Mouse (Mus musculus): ENCODE measurements around the gene Ifit1bl1.
"Not testable (repeated sequence)": the region's sequence is repeated elsewhere in the genome, so short reads cannot be mapped to it uniquely, and the experiment has no call there.

Ifit1bl1 gene

DNA sequence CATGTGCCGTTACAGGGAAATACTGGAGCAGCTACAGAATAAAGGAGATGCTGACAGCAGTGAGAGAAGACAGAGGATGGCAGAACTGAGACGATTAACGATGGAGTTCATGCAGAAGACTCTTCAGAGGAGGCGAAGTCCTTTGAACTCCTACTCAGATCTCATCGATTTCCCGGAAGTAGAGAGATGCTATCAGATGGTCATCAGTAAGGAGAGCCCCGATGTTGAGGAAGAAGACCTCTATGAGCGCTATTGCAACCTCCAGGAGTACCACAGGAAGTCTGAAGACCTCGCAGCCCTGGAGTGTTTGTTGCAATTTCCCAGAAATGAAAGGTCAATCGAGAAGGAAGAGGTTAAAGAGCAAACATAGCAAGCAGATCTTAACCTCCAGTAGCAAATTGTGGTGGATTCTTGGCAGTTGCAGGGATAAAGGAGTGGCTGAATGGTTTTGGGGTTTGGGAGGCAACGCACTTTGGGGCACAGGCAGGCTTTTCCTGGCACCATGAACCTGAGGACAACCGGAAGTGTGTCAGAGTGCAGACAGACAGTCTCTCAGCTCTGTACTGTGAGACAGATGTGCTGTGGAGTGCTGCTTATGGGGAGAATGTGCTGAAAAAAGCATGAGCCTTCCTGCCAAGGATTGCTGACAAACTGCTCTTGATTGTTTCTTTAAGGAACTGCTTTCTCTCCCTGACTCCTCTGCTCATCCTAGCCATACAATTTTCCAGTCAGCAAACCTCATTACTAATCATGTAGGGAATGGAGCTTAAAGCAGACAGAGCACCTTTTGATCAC, 13.7 kb downstream of the Ifit1bl1 start:
- not testable (repeated sequence) for DNase-seq (ENCODE audit: low spot score)

DNA sequence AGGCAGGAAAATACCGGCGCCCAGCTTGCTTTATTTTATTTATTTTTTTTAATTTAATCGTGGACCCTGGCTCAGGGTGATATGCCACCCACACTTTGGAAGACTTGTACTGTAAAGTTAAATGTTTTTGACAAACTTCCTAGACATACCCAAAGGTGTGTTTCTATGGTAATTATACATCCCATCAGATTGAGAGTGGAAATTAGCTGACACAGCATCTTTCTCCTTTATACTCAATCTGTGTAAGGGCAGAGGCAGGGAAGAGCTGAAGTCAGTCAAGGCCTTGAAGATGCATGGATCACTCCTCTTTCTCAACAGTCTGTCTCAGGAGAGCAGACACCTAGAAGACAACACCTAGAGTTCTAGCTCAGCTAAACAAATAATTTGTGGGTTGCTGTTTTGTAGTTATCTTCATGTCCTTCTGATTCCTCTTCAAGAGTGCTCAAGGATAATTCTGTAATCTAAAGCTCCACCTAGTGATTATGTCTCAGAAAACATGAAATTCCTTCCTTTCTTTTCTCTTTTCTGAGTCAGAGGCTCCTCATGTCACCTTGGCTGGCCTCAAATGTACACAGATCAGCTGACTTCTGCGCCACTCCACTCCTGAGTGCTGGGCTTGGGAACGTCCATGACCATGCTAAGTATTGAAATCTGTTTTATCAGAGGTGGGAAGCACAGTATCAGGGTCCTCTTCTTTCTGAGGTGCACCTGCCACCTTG, 15.9 kb downstream of the Ifit1bl1 start:
- not testable (repeated sequence) for DNase-seq (ENCODE audit: low spot score)

DNA sequence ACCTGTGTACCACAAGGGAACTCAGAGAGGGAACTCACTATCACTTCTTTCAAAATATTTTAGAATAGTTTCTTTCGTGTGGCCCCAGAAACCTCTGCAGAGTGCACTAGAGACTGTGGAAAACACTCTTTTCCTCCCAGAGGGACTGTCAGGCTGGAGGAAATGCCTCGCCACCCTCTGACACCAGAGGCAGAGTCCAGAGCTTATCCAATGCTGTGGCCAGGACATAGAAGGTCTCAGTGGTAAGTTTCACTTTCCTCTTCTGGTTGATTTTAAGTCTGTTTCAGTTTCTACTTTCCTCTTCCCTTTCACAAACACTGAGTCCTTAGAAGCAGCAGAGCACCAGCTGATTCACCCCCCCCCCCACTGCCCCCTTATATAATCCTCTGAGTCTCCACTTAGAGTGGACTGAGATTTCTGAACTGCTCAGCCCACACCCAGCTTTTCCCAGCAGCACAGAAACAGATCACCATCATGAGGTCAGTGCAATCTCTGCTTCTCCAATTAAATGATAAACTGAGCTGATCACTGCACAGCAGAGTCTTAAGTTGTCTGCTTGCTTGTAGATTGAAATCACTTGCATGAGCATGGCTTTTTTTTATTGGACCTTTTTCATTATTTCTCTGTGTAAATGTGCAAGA, 18.5 kb downstream of the Ifit1bl1 start, which contains the start of gene Ifit3:
TSS of gene Ifit3 (plus strand) at position 406 of the 641 bp plus-strand sequence.
- DNase-seq (ENCODE audit: low spot score): not testable (repeated sequence)

DNA sequence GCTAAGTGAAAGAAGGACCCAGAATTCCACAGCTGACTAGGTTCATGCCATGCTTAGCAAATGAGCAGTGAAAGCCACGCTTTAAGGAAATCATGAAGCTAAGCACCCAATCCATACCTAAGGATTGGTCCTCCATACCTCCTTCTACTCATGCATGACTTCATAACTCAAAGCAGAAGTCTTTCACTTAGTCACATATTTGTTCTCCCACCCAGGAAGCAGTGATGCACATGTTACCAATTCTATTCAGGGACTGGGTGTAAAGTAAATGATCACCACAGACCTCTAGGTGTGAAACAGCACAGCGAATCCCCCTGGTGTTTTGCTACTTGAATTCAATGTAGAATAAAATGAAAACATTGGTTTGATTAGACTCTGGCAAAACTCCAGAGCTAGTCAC, 19.1 kb downstream of the Ifit1bl1 start:
- DNase-seq (ENCODE audit: low spot score): not testable (repeated sequence)

DNA sequence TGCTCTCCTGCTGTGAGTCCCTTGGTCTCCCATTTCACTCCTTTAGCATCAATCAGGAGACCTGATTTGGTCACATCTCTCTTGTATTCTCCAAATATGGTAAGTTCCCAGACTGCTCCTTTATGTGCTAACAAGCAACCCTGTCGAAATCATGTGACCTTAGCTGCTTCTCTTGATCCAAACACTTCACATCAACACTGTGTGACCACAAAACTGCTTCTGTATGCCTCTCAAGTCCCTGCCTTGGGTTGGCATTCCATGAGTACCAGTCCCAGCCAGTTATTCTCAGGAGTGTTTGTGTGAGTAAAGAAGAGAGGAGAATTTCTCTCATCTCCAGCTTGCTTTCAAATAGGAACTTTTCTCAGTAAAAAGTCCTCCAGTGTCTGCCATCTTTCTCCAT, 24.6 kb downstream of the Ifit1bl1 start:
- DNase-seq (ENCODE audit: low spot score): no peak

DNA sequence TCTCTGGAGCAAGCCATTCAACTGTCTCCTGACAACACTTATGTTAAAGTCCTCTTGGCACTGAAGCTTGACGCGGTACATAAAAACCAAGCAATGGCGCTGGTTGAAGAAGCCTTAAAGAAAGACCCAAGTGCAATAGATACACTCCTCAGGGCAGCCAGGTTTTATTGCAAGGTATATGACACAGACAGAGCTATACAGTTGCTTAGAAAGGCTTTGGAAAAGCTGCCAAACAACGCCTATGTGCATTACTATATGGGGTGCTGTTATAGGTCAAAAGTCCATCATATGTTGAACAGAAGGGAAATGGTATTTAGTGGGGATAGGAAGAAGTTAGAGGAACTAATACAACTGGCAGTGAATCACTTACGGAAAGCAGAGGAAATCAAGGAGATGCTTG, 28.1 kb downstream of the Ifit1bl1 start:
- no peak for DNase-seq (ENCODE audit: low spot score)

DNA sequence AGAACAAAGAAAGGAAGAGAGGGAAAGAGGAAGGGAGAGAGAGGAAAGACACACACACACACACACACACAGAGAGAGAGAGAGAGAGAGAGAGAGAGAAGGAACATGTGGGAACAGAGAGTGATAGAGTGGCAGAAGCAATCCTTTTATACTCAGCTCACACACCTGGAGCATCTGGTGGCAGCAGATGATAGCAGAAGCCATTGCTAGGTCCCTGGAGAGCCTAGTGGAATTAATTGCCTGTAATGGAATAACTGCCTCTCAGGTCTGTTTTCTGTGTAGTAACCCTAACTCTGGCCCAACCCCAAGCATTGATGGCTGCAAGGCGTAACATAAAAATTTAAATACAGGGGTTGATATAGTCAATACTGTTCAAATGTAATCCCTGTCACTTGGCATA, 30.7 kb downstream of the Ifit1bl1 start:
- no peak for DNase-seq (ENCODE audit: low spot score)

DNA sequence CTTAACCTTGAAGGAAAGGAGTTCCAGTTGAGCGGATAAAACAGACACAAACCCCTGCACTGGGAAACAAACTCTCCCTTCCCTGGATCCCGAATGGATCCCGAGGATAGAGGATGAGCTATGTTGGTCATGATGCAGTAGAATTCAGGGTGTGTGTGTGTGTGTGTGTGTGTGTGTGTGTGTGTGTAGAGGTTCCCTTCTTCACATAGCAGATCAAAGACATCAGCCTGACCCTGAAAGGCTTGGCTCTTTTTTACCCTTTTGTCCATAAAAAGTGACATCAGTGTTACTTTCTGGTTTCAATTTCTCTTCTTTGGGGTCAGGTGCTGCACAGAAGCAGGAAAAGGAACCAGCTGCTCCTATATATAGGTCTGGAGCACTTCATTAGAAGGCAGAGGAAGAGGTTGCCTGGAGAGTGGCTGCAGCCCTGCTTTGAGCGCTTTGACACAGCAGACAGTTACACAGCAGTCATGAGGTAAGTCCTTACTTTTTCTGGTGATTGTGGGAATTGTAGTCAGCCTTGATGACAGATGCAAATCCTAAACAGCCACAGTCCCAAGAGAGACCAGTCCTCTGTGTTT, 31.8 kb downstream of the Ifit1bl1 start:
- DNase-seq (ENCODE audit: low spot score): no peak

DNA sequence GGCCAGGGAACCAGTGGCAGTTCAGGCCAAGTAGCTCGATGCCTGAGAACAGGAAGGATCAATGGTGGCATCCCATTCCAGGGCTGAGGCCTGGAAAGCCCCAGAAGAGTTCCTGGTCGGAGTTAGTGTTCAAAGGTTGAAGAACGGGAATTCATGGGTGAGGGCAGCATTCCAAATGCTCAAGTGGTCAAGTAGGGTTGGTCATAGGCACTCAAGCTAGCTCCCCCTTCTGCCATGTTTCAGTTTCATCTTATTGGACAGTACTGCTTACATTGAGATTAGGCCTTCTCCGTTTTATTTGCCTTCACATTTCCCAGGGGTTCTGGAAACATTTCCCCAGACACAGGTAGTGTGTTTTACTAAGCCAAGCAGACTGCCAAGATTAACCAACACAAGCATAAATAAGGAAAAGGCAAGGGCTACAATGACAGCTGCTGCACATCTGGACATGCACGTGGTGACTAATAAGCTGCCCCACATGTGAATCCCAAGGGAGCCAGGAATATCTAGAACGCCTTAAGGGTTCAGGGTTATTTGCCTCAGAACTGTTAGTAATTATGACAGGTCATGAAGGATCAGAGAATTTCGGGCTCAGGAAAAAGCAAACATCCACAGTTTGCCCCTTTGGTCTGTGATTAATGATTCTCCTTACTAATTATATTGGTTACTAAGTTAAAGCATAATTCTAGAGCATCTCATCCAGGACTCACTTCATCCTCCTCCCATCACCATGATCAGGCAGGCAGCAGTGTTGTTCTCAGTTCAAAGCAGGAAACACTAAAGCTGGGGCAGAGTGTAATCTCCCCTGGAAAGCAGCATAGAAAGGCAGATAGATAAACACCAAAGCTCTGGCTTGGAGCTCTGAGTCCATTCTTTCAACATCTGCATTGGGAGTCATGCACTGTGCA, 32.5 kb downstream of the Ifit1bl1 start:
- no peak for DNase-seq (ENCODE audit: low spot score)

DNA sequence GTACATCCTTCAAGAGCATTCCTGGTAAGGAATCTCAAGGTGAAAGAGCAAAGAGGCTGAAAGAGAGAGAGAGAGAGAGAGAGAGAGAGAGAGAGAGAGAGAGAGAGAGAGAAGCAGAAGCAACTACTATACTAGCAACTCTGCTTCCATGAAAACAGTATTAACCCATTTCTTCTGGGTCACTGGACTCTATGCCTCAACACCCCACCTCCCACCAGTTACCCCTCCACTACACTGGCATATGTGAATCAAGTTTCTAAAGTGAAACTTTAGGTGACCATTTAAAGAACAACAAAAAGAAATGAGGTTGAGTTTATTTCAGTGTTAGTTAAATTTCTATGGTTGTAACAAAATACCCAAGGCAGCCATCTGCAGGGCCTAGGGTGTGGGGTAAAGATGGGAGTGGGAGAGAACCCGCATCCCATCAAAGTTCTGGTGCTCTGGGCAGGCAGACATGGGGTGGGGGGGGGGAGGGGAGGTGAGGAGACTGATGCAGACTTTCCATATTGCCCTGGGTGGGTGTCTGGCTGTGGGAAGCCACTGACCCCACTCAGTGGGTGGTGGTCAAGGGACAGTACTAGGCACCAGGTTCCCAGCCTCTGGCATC, 35.5 kb downstream of the Ifit1bl1 start:
- no peak for DNase-seq (ENCODE audit: low spot score)

DNA sequence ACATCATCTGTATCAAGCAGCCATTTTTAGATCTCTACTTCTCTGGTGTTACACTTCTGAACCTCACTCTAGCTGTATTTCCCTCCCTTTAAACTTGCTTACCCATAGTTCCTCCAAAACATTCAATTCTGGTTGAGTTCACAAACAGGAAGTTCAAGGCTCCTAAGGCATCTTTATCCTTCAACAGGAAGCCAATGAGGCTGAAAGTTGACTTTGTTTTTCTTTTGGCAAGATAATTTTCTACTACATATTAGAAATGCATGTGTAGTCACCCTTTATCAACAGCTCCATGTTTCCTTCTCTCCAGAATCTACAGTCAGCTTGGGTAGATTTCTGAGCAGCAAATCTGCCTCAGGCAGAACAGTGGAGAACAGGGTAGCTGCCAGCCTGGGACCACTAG, 39.2 kb downstream of the Ifit1bl1 start:
- DNase-seq (ENCODE audit: low spot score): no peak

DNA sequence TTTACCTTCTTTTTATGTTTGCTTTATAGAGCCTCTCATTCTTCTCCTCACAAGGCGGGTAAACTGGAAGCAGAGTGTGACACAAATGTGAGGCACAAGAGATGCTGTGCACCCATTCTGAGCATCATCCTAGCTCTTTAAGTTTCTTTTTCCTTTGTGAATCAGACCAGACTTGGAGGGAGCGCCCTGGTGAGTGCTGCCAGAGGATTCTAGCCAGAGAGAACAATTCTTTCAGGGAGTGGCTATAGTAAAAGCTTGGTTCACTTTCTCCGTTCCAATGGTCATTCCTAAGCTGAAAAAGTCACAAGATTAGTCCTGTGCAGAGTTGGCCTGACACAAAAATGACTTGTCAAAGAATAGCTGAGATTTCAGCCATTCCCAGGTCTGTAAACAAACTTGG, 45.1 kb downstream of the Ifit1bl1 start:
- DNase-seq (ENCODE audit: low spot score): no peak

DNA sequence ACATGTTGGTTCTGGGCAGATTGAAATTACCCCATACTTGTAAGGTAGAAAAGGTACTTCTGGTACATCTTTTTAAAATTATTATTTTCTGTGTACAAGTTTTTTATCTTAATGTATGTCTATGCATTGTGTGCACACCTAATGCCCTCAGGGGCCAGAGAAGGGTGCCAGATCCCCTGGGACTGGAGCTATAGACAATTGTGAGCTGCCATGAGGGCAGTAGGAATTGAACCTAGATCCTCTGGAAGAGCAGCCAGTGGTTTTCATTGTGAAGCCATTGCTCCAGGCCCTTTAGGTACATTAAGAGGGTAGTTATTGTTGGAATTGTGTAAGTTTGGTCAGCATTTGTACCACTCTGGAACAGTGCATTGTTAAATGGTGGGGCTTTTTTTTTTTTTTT, 47.7 kb downstream of the Ifit1bl1 start:
- no peak for DNase-seq (ENCODE audit: low spot score)

DNA sequence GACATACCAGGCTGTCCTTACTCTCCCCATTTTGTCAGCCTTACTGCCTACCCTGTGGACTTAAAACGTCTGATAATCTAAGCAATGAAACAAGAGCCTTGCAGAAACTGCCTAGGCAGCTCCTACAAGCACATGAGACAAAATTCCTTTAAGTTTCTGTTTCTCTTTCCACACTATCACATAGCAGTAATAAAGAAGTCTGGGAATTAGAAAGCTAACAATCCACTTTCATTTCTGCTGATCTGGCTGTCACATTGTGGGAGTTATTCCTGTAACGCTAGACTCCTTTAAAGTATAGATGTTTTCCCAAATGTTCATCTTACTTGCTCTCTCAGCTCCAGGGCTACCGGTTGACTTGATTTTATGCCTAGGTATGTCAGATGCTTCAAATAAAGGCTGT, 48.2 kb downstream of the Ifit1bl1 start:
- DNase-seq (ENCODE audit: low spot score): no peak

DNA sequence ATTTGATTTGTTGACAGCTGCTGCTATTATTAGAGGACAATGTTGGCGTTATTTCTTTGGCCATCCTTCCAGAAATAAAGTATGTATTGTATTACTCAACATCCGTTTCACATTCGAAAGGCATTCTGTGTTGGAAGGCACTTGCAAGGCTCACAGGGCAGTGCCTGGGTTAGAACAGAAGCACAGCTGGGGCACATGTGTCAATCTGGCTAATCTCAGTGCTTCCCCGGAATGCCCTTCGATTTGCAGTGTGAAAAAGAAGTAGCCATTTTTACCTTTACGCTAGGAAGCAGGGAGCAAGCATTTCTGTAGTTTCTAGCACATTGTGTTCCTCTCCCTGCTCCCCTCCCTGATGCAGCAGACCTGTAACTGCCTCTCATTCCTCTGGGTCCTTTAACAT, 48.7 kb downstream of the Ifit1bl1 start:
- no peak for DNase-seq (ENCODE audit: low spot score)

DNA sequence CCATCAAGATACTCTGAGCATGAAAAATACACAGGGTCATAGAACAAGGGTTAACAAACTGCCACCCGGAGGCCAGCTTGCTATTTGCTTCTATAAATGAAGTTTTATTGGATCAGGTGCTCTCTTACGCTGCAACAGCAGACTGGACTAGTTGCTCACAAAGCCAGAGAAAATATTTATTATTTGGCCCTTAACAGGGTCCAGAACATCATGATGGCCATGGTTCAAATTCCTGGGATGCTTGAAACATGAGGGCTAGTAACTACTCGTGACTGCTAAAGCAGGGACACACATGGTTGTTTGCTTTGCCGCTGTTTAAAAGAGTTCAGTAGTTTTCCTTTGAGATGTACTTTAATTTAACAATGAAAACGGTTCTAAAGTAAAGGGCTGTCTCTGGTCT, 49.8 kb downstream of the Ifit1bl1 start:
- no peak for DNase-seq (ENCODE audit: low spot score)

DNA sequence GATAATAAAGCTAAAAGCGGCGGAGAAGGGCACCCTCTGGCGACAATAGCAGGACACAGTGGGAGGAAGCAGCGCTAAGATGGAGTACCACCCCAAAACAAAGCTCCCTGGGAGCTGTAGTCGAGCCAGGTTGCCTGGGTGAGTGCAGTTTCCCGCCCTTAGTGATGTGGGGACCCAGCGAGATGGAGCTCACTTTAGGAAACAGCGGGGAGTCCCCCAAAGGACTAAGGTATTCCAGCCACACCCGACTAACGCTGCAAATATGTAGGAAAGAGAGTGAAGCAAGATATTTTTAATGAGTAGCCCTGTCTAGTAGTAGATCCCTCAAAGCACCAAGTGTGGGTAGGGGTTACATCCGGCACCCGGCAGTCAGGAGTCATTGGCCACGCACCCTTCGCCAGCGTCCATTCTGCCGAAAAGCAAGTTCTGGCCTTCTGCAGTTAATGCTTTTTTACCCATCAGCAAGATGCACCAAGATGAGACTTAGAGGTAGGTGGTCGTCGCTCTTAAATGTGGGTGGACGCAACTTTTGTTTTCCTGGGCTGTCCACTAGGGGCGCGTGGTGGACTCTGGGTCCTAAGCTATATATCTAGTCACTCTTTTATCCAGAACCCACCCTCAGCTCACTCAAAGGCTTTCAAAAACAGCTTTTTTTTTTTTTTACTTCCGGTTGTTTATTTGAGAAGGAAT, 51.1 kb downstream of the Ifit1bl1 start, which contains the start of gene Ifit2:
TSS of gene Ifit2 (plus strand) at position 161 of the 690 bp plus-strand sequence.
- peak; percentile 31 for DNase-seq (ENCODE audit: low spot score)

DNA sequence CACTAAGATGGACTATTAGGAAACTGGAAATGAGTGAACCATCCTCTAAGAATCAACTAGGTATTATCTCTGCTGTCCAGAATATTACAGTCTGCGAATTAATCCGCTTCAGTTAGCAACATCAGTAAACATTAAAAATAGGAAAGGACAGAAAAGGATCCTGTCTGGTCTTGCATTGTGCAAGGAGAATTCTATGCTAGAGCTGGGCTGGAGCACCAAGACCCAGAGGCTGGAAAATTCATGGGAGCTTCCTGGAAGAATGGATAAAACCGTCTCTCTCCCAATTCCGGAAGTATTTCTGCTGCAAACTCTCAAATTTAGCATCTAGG, 51.6 kb downstream of the Ifit1bl1 start:
- DNase-seq (ENCODE audit: low spot score): no peak

DNA sequence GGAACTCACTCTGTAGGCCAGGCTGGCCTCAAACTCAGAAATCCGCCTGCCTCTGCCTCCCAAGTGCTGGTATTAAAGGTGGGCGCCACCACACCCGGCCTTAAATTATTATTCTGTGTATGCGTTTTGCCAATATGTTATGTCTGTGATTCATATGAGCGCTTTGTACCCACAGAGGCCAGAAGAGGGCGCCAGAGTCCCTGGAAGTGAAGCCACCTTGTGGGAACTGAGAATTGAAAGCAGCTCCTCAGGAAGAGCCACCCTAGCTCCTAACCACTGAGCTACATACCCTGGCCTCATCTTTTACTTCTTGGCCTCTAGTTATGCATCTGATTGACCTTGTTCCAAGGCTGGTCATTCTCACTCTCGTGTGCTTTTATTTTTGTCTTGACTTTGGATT, 53.8 kb downstream of the Ifit1bl1 start:
- DNase-seq (ENCODE audit: low spot score): peak; percentile 75

DNA sequence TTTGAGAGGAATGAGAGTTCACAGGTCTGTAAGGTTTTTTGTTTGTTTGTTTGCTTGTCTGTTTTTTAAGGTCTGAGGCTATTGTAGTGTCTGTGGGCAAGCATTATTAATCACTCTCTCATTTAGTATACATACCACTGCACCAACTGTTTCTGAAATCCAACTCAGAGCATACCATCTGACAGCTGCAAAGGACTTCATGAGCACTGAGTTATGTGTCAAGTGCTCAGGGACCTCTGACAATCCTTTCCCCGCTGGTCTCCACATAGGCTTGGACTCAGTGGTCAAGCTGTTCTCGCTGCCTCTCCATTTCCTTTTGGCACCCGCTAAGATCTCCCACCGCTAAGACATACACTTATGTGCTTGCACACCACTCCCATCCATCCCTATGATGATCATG, 55.5 kb downstream of the Ifit1bl1 start:
- DNase-seq (ENCODE audit: low spot score): no peak
